Mouse (Mus musculus) kidney, embryonic 15.5 days (tissue): ENCODE results near the gene Magi1. TPM values are rescaled to one million over a fixed set of nuclear protein-coding genes. Genes with fewer than 3 reads are reported as not detected.

ENCODE experiments used
- ATAC-seq: fragments of 200-750 bp; cut with Nextera tagmentation; replicated peaks from 2 replicates; pipeline ENCODE4 v1.8.0; 2017; ENCODE audit warnings: moderate TSS enrichment; ENCODE audit not compliant: low FRiP score
- H3K27ac ChIP-seq: fragments of 300-500 bp; sonication (generic); 2 replicates; pipeline ENCODE4 v1.5.1; 2015; ENCODE audit warnings: mild to moderate bottlenecking, inconsistent platforms
- H3K27me3 ChIP-seq: fragments of 300-500 bp; sonication (generic); 2 replicates; pipeline ENCODE4 v1.6.1; 2015; ENCODE audit warnings: inconsistent platforms
- H3K36me3 ChIP-seq: fragments of 300-500 bp; sonication (generic); 2 replicates; pipeline ENCODE4 v1.6.1; 2015; ENCODE audit warnings: inconsistent platforms
- H3K4me1 ChIP-seq: fragments of 300-500 bp; sonication (generic); 2 replicates; pipeline ENCODE4 v1.6.1; 2015; ENCODE audit warnings: inconsistent platforms
- H3K4me2 ChIP-seq: fragments of 300-500 bp; sonication (generic); 2 replicates; pipeline ENCODE4 v1.6.1; 2015; ENCODE audit warnings: moderate library complexity, mild to moderate bottlenecking, inconsistent platforms
- H3K4me3 ChIP-seq: fragments of 300-500 bp; sonication (generic); replicated peaks from 2 replicates; pipeline ENCODE4 v1.5.1; 2015; ENCODE audit warnings: mild to moderate bottlenecking, inconsistent platforms
- H3K9ac ChIP-seq: fragments of 300-500 bp; sonication (generic); 2 replicates; pipeline ENCODE4 v1.6.1; 2015; ENCODE audit warnings: mild to moderate bottlenecking, inconsistent platforms
- H3K9me3 ChIP-seq: fragments of 300-500 bp; sonication (generic); replicated peaks from 2 replicates; pipeline ENCODE4 v1.6.1; 2016; ENCODE audit warnings: inconsistent platforms
- WGBS: fragments of 180-500 bp; shearing (Covaris S2); methylation state at CpG from one replicate; pipeline ENCODE4 v1.1.7; 2015; ENCODE audit warnings: mixed read lengths; 5-methylcytosine and 5-hydroxymethylcytosine counted together
- polyA plus RNA-seq: library from polyadenylated mRNA; unstranded; fragments of >200 nt; fragmentation: Nextera tagmentation; extraction: Ambion mirVana; gene quantifications from 2 replicates; pipeline ENCODE4 v1.2.1, GENCODE M21; 2015

Magi1 gene
- polyA plus RNA-seq, 1 experiment from 2014 or later = 9.8 TPM

DNA sequence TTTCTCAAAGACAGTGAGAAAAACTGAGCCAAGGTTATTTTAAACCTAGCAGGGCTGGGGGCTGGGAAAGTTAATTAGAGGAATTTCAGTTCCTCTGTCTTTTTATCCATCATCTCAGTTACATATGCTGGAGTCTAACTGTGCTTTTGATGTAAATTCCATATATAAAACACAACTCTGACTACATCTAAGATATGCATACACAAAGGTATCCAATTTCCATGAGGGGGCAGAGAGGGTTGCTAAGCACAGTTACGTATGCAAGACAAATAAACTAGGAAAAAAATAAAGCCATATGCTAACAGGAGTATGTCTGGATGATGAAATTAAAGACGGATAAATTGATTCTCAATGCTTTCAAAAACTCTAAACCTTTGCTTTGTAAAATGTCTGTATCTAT is 315.0 kb downstream of the Magi1 start:
- Histone ChIP-seq H3K4me2 (no peak overlapping the region), H3K9ac (no peak overlapping the region), H3K9me3 (no peaks in the 10 kb centered on the region), H3K36me3 (no peaks in the 10 kb centered on the region), H3K27me3 (no peaks in the 10 kb centered on the region), H3K27ac (no peak overlapping the region), H3K4me3 (no peak overlapping the region), H3K4me1 (no peaks in the 10 kb centered on the region)
- WGBS = 73% methylated on average over 2 of the region's 2 CpGs
- ATAC-seq = no peak

- Histone ChIP-seq H3K9me3 (no peaks in the 10 kb centered on the region), H3K27ac (no peak overlapping the region), H3K36me3 (no peaks in the 10 kb centered on the region), H3K27me3 (no peaks in the 10 kb centered on the region), H3K4me1 (0 out of 2 replicates have a peak, but pooled peaks cover 3% of the 10 kb centered on the region), H3K4me2 (no peak overlapping the region), H3K9ac (no peak overlapping the region), H3K4me3 (no peak overlapping the region)
- ATAC-seq = no peak
- WGBS = 80% methylated on average over 5 of the region's 5 CpGs
These were observed 320.9 kb downstream of the Magi1 start for GRCm38 (mm10) chr6:93962757-93963336.

DNA sequence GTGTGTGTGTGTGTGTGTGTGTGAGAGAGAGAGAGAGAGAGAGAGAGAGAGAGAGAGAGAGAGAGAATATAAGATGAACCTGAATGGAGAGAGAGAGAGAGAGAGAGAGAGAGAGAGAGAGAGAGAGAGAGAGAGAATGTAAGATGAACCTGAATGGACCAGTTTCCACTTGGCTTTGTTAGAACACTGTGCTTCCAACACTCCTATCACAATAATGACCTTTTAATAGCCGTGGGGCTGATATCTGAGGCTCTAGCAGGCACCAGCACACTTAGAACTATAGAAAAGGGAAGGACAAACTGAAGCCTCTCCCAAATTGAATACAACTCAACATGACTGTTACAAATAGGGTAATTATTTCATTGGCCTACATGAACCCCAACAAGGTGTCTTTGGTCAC is 321.9 kb downstream of the Magi1 start:
- no peak overlapping the region for H3K9ac ChIP-seq
- 77% methylated on average over 1 of the region's 1 CpGs for WGBS
- no peak for ATAC-seq
- 0 out of 2 replicates have a peak, but pooled peaks cover 3% of the 10 kb centered on the region for H3K4me1 ChIP-seq
- no peaks in the 10 kb centered on the region for H3K9me3 ChIP-seq
- H3K4me3 ChIP-seq = no peak overlapping the region
- no peaks in the 10 kb centered on the region for H3K27me3 ChIP-seq
- no peak overlapping the region for H3K4me2 ChIP-seq
- no peak overlapping the region for H3K27ac ChIP-seq
- H3K36me3 ChIP-seq = no peaks in the 10 kb centered on the region

DNA sequence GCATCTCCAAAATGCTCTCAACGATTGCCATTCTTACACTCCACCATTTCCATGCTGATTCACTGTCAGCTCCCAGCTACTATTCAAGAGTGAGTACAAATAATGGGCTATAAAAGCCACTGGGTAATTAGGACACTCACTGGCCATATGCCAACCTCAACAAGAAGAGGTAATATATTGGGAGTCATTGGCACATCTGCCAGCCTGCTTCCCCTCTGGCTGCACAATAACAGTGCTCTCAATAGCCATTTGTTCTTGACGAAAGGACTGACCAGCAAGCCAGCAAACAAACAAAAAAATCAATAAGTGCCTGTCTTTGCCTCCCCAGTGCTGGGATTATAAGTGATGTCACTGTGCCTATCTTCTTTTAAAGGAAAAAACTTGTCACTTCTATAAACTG is 326.5 kb downstream of the Magi1 start:
- Histone ChIP-seq H3K27me3 (no peaks in the 10 kb centered on the region), H3K4me2 (no peak overlapping the region), H3K4me1 (0 out of 2 replicates have a peak, but pooled peaks cover 2% of the 10 kb centered on the region), H3K36me3 (no peaks in the 10 kb centered on the region), H3K9me3 (no peaks in the 10 kb centered on the region), H3K4me3 (no peak overlapping the region), H3K9ac (no peak overlapping the region), H3K27ac (no peak overlapping the region)
- no peak for ATAC-seq
- WGBS = 13% methylated on average over 2 of the region's 2 CpGs

DNA sequence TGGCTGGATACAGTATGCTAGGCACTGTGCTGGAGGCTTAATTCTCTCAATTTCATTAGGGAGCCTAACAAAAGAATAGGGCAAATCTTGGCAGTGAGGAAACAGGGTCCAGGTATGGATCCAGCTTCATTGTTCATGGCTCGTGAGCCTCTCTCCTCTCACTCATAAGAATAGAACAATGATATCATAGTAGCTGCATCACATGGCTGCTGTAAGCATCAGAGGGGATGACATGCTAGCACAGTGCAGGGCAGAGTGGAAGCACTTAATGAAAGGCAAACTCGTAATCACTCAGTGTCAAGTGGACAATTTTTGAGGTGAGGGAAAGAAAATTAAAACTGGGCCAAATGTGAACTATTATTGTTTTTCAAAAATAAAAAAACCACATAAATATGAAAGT is 337.1 kb downstream of the Magi1 start:
- H3K9ac ChIP-seq = no peak overlapping the region
- no peak overlapping the region for H3K4me3 ChIP-seq
- 0 out of 2 replicates have a peak, but pooled peaks cover 4% of the 10 kb centered on the region for H3K4me1 ChIP-seq
- ATAC-seq = no peak
- no peaks in the 10 kb centered on the region for H3K36me3 ChIP-seq
- H3K9me3 ChIP-seq = no peaks in the 10 kb centered on the region
- 76% methylated on average over 2 of the region's 2 CpGs for WGBS
- no peak overlapping the region for H3K27ac ChIP-seq
- H3K4me2 ChIP-seq = no peak overlapping the region
- no peaks in the 10 kb centered on the region for H3K27me3 ChIP-seq

- no peaks in the 10 kb centered on the region for H3K9me3 ChIP-seq
- H3K4me2 ChIP-seq = no peak overlapping the region
- ATAC-seq = no peak
- no peaks in the 10 kb centered on the region for H3K27me3 ChIP-seq
- H3K9ac ChIP-seq = no peak overlapping the region
- no peak overlapping the region for H3K4me3 ChIP-seq
- WGBS = 69% methylated on average over 6 of the region's 6 CpGs
- no peak overlapping the region for H3K27ac ChIP-seq
- H3K36me3 ChIP-seq = no peaks in the 10 kb centered on the region
- H3K4me1 ChIP-seq = 0 out of 2 replicates have a peak, but pooled peaks cover 3% of the 10 kb centered on the region
These were observed 347.4 kb downstream of the Magi1 start for GRCm38 (mm10) chr6:93936359-93936758.

DNA sequence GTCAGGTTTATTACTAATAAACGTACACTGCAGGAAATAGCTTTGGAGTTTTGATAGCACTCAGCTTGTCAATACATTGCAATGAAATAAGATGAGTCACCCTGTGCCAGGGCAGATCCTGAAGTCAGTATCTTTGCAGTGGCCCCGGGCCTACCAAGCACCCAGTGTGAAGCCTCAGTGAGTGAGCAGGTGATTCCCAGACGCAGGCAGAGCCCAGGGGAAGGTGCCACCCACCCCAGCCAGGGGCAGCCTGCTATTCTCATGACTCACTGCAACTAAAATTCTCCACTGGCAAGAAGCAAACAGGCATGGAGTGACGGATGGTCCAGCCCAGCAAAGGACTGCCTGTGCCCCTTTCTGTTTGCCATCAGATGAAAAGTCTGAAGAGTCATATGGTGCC is 347.9 kb downstream of the Magi1 start:
- H3K4me1 ChIP-seq = 0 out of 2 replicates have a peak, but pooled peaks cover 3% of the 10 kb centered on the region
- no peak overlapping the region for H3K4me2 ChIP-seq
- H3K9ac ChIP-seq = no peak overlapping the region
- 71% methylated on average over 4 of the region's 4 CpGs for WGBS
- no peaks in the 10 kb centered on the region for H3K9me3 ChIP-seq
- no peak for ATAC-seq
- no peak overlapping the region for H3K4me3 ChIP-seq
- no peaks in the 10 kb centered on the region for H3K27me3 ChIP-seq
- H3K27ac ChIP-seq = no peak overlapping the region
- no peaks in the 10 kb centered on the region for H3K36me3 ChIP-seq

DNA sequence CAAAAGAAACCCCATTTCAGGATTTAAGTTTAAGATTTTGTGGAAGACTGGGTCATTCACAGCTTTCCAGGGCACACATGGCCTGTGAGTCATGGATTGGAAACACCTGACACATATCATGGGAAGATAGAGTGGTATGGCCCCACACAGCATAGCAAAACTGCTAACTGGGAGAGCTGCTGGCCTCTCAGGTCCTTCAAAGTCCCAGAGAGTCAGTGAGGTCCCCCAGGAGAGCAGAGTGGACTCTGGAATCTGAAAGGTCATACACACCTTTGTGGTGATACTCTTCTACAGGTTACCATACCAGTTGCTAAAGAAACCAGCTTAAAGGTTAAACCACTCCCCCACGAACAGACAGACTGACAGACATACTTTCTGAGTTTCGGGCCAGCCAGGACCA is 349.0 kb downstream of the Magi1 start:
- H3K4me2 ChIP-seq = no peak overlapping the region
- WGBS = 81% methylated on average over 2 of the region's 2 CpGs
- H3K9me3 ChIP-seq = no peaks in the 10 kb centered on the region
- no peak for ATAC-seq
- H3K27ac ChIP-seq = no peak overlapping the region
- H3K4me1 ChIP-seq = 0 out of 2 replicates have a peak, but pooled peaks cover 3% of the 10 kb centered on the region
- H3K4me3 ChIP-seq = no peak overlapping the region
- no peak overlapping the region for H3K9ac ChIP-seq
- no peaks in the 10 kb centered on the region for H3K36me3 ChIP-seq
- H3K27me3 ChIP-seq = no peaks in the 10 kb centered on the region

GRCm38 (mm10) chr6:93924568-93924967 is 359.1 kb downstream of the Magi1 start:
- 84% methylated on average over 2 of the region's 2 CpGs for WGBS
- Histone ChIP-seq H3K4me2 (no peak overlapping the region), H3K9ac (no peak overlapping the region), H3K27ac (no peak overlapping the region), H3K4me3 (no peak overlapping the region), H3K36me3 (no peaks in the 10 kb centered on the region), H3K9me3 (no peaks in the 10 kb centered on the region), H3K4me1 (0 out of 2 replicates have a peak, but pooled peaks cover 3% of the 10 kb centered on the region), H3K27me3 (no peaks in the 10 kb centered on the region)
- no peak for ATAC-seq

DNA sequence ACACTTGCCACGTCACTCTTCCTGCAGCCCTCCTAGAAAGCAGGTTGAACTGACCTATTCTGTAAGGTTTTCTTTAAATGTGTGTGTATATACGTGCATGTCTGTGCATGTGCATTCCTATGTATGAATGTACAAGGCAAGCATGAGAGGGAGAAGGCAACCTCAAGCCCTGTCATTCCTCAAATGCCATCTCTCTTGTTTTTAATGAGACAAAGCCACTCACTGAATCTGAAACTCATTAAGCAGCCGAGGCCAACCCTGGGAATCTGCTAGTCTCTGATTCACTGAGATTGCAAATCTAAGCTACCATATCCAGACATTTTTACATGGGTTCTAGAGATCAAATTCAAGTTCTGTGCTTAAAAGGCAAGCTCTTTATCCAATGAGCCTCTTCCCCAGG is 359.7 kb downstream of the Magi1 start:
- H3K4me2 ChIP-seq = no peak overlapping the region
- no peak for ATAC-seq
- no peak overlapping the region for H3K9ac ChIP-seq
- no peaks in the 10 kb centered on the region for H3K27me3 ChIP-seq
- H3K9me3 ChIP-seq = no peaks in the 10 kb centered on the region
- H3K4me1 ChIP-seq = 0 out of 2 replicates have a peak, but pooled peaks cover 3% of the 10 kb centered on the region
- H3K27ac ChIP-seq = no peak overlapping the region
- 70% methylated on average over 3 of the region's 3 CpGs for WGBS
- H3K4me3 ChIP-seq = no peak overlapping the region
- H3K36me3 ChIP-seq = no peaks in the 10 kb centered on the region

DNA sequence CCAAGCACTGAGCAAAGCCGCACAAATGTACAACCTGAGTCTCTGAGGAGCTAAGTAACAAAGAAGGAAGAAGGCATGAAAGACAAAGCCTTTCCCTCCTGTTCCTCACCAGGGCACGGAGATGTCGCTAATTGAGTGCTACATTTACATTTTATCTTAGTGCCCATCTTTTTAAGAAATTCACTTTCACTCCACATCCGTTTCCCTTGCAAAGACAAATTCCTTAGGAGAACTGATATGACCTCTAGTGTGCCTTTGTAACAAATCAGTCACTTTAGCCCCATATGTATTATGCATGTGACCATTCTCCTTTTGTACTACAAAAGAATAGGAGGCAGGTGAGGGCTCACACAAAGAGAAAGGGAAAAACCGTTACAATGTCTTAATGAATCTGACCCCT is 360.4 kb downstream of the Magi1 start:
- no peak for ATAC-seq
- Histone ChIP-seq H3K27me3 (no peaks in the 10 kb centered on the region), H3K4me2 (no peak overlapping the region), H3K27ac (no peak overlapping the region), H3K9ac (no peak overlapping the region), H3K4me1 (0 out of 2 replicates have a peak, but pooled peaks cover 3% of the 10 kb centered on the region), H3K36me3 (no peaks in the 10 kb centered on the region), H3K9me3 (no peaks in the 10 kb centered on the region), H3K4me3 (no peak overlapping the region)
- WGBS = 53% methylated on average over 5 of the region's 5 CpGs

DNA sequence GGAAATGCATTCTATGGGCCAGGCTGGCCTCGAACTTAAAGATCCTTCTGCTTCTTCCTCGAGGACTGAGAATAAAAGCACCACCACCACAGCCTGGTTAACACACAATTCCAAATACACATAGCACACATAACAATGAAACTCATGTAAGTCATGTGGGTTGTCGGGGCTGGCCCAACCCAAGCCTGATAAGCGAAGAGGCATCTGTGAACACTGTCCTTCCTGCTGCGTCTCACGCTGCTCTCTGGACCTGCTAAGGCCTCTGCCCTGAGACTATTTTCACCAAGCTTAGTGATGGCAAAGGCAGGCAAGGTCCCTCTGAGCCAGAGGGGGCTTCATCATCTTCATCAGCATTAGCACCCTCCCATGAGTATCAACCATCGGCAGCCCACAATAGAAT is 360.8 kb downstream of the Magi1 start:
- 75% methylated on average over 7 of the region's 7 CpGs for WGBS
- Histone ChIP-seq H3K27ac (no peak overlapping the region), H3K27me3 (no peaks in the 10 kb centered on the region)

More for the DNA sequence above, 360.8 kb downstream of the Magi1 start:
- H3K9me3 ChIP-seq = no peaks in the 10 kb centered on the region
- H3K4me1 ChIP-seq = 0 out of 2 replicates have a peak, but pooled peaks cover 3% of the 10 kb centered on the region
- H3K36me3 ChIP-seq = no peaks in the 10 kb centered on the region
- ATAC-seq = no peak
- H3K9ac ChIP-seq = no peak overlapping the region
- H3K4me2 ChIP-seq = no peak overlapping the region
- no peak overlapping the region for H3K4me3 ChIP-seq
